Mouse (Mus musculus) cerebellum, adult 2 months (tissue): ENCODE results near the gene Agbl4.

ENCODE experiments used
- CTCF ChIP-seq: fragments of 200-500 bp; IDR thresholded peaks from 2 replicates; pipeline ENCODE4 v1.5.1; 2011; ENCODE audit warnings: low read depth, mild to moderate bottlenecking, control low read depth, low read length, moderate library complexity, borderline replicate concordance; ENCODE audit not compliant: insufficient read depth
- POLR2A ChIP-seq: fragments of 200-500 bp; IDR thresholded peaks from 2 replicates; pipeline ENCODE4 v1.6.1; 2011; ENCODE audit warnings: low read length, control low read depth, borderline replicate concordance; ENCODE audit not compliant: insufficient read depth

- TF ChIP-seq CTCF = no peak
- no peak for TF ChIP-seq POLR2A
Measured at GRCm38 (mm10) chr4:111663730-111664129, 1266.3 kb downstream of the Agbl4 start.
